Mouse (Mus musculus): Measurements from ENCODE around the gene Thnsl2.

The Thnsl2 gene

DNA sequence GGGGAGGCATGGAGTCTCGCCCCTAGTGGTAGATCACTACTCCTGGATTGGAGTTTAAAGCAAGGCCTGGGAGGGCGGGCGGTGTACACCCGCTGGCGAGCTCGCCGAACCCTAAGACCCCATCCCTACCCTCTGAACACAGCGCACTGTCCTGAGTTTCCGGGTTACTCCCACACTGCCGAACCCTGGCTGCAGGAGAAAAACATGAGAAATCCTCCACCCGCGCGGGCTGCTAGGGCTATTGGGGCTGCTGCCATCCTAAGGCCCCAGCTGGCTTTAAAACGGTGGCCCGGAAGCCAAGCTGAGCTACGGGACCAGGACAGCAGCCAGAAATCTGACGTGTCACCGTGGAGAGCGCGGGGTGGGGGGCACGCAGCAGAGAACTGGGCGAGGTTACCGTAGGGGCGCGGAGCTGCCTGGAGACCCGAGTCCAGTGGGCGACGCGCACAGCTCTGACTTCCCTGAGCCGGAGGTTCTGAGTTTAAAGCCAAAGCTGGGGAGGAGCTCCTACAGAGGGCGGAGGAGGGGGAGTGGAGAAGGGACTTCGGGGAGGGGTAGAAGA, at the start of gene Thnsl2:
Gene Thnsl2 (minus strand): TSS at position 546 of the 562 bp plus-strand sequence.
- peak; percentile 77 for DNase-seq (ENCODE audit: low spot score)

DNA sequence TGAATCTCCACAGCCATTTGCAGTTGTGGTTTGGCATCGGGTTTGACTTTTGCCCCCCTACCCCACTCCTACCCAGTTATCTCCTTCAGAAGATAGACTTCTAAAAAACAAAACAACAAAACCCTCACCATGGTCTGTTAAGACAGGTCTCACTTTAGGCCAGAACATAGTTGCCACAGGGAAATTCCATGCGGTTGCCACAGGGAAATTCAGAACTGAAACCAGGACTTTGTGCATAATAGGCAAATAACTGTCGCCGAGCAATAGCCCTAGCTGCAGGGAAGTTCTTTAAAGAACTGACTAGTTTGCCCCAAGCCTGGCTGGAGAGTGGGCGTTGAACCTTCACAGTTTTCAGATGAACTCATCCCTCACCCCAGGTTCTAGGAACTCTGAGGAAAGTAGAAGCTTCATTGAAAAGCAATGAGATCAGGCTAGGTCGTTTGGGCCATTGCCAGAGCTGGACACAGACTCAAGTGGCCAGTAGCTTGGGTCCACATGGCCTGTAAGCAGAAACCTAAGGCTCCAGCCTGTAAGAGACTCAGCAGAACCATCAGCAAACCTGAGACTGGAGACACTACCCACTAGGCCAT, 49.0 kb upstream of the Thnsl2 start:
- DNase-seq (ENCODE audit: low spot score) = no peak

DNA sequence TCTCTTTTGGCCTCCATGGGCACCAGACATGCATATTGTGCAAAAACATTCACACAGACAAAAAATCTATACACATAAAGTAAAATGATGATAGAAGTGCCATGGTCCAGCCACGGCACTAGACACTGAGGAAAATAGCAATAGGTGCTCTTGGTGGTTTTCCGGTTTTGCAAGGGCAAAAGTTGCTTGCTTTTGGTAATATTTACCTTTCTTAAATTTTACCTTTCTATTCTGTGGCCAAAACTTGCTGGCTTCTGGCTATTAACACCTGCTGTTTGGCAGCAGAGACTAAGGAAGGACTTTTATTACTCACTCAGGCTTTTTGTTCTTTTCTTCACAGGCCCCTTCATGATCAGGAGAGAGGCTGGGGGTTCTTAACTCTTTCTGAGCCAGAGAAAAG, 46.3 kb upstream of the Thnsl2 start:
- DNase-seq (ENCODE audit: low spot score) = no peak

DNA sequence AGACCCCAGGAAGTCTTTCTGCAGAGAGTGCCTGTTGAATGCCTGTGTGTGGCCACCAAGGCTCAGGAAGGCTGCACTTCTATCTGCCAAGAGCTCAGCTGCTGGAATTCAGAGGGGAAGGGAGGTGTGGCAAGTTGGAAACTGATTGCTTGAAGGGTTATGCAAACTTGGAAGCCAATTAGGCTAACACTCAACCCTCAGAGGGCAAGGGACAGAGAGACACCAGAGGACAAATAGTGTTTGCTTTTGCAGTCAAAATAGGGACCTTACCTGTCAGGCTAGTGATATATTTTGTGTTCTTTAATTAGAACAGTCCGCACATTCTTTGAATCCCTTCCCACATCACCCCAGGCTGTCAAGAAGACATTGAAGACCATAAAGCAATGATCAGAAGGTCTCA, 45.3 kb upstream of the Thnsl2 start:
- no peak for DNase-seq (ENCODE audit: low spot score)

DNA sequence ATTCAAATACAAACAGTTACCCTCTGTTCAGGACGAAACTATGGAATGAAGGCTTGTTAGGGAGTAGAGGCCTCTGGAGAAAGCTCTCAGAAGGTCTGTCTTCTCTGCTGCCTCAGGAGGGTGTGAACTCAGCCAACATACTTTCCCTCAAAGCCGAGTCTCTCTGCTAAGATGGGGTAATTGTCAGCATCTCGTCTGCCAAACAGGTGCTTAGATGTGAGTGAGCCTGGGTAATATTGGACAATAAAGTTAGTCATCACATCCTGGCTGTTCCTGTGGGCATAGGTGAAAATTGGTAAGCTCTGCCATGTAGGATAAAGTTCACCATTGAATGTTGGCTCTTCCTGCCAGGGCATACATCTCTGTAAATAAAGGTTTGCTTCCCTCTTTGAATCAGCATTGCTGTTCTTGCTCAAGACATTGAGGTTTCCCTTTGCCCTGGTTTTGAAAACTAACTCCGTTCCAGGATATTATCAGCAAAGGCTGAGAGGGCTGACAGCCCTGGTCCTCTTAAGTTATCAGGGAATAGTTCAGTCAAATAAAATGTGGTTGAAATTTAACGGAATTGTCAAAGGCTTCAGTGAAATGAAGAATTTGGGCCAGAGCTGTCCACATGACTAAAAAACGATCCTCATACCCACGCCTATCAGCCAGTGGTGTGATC, 40.8 kb upstream of the Thnsl2 start:
- no peak for DNase-seq (ENCODE audit: low spot score)

DNA sequence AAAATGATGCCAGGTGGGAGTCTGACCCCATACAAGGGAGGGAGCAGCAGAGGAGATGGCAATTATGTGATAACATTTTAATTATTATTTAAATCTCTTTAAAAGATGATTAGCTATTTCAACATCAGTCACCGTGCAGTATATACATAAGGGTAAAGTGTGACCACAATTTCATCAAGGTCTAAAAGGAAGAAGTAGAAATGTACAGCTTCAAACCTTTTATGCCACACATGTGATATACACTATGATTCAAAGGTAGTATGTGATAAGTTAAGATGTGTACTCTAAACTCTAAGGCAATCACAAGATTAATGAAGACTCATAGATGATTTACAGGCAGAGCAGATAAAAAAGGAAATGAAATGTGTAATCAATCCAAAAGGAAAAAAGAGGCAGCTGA, 36.4 kb upstream of the Thnsl2 start:
- DNase-seq (ENCODE audit: low spot score) = no peak

DNA sequence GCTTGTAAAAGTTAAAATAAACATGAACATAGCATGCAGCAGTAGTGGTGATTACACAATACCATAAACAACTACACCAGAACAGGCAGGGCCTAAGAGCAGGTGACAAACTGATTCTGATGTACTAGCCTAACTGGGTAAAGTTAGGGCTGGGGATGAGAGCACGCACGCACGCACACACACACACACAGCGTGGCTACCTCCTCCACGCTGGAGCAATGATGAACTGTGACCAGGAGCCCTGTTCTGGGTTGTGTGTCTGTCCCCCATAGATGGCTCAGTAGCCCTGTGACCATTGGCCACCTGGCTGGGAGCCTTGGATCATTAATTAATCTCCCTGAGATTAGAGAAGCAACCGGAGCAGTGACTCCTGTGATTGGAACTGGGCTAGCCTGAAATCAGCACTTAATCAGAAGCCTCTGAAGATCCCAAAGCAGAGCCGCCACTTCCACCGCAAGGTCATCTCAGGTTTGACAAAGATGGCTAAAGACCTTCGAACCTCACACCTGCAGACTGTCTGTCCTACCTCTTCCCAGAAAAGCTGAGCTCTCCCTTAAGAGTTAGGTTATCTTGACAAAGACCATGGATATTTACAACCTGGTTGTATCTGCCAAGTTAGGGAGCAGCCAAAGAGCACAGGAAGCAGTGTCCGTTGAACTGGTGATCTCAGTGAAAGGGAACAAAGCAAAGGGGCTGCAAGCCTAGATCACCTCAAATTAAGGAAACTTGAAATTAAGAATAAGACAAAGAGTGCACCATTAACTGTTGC, 28.8 kb upstream of the Thnsl2 start:
- DNase-seq (ENCODE audit: low spot score) = no peak

DNA sequence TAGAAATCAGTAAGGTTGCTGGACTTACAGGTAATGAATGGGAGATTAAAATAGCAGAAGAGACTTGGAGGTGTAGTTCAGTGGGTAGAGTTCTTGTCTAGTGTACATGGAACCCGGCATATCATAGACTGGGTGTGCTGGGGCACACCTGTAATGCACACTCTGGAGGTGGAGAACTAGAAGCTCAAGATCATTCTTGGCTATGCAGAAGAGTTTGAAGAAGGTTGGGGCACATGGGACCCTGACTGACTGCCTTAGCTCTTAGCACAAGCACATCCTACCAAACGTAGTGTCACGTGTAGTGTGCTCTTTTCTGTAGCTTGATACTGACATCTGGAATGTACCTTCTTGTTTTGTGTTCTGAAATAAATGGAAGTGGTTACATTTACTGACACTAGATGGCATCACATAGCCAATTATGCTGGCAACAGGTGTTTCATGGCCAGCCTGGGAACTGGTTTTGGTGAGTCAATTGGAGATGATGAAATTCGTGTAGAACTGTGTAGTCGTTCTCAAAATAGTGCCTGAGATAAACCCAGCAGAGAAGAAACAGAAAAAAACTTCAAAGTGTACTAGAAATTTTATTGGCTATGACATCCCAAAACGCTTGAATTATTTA, 22.4 kb upstream of the Thnsl2 start:
- DNase-seq (ENCODE audit: low spot score) = peak; percentile 33

DNA sequence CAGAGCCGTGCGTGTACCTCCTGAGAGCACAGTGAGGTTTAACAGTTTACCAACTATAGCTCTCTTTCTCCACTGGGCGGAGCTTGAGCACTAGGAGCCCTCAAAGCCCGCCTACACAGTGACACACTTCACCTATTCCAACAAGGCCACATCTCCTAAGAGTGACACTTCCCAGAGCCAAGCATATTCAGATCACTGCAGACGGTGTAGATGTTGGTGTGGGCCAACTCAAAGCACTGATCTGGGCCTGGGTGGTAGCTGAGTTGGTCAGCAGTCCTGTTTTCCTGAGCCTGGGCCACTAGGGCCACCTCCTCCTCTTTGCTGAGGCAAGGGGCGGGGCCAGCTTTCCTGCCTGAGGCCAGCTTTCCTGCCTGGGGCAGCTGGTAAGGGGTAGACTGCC, 20.2 kb upstream of the Thnsl2 start:
- DNase-seq (ENCODE audit: low spot score) = peak; percentile 48

DNA sequence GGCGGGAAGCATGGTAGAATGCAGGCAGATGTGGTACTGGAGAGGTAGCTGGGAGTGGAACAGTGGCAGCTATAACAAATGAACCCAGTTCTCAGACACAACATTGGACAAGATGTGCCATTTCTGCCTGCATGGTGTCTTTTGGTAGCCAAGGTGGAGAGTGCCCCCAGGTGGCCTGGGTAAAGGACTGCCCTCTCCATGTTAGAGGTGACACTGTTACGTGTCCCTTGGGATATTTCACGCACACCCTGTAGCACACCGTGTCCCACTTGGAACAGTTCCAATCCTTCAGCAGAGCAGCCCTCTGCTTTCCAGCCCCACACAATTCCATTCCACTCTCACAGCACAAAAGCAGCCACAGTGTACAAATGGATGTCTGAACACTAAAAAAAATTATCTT, 18.0 kb upstream of the Thnsl2 start:
- no peak for DNase-seq (ENCODE audit: low spot score)

DNA sequence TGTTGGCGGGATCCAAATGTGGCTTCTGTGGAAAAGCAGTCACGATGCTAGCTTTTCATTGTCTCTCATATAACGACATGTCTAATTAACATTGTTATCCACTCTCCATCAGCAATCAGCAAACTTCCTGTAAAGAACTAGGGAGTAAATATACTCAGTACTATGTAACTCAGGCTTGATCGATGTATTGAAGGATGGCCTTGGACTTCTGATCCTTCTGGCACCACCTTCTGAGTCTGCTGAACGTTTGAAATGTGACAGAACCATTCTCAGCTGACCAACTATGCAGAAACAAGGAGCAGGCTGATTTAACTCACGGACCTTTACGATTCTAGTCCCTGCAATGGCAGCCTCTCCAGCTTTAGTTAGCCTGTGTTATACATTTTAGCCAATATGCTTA, 17.1 kb upstream of the Thnsl2 start:
- no peak for DNase-seq (ENCODE audit: low spot score)

DNA sequence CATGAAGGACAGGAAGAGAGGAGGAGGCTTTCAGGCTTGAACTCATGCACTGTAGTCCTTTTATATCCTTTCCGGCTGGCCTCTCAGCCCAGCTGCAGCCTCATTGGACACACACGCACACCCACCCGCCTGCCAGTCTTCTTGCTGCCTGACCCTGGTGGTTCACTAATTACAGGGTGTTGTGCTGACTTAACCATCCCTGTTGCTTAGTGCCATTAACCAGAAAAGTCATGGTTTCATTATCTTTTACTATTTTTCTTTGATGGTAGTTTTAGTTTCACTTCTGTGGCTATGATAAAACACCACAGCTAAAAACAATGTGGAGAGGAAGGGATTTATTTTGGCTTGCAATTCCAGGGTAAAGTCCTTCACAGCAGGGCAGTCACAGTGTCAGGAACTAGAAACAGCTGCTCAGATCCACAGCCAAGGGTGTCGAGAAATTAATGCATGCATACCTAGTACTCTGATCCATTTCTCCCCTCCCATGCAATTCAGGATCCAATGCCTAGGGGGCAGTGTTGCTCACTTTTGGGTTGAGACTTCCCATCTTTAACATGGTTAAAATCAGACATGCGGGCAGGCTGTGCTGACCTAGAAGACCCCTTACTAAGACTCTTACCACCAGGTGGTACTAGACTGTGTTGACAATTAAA, 12.6 kb upstream of the Thnsl2 start:
- no peak for DNase-seq (ENCODE audit: low spot score)

DNA sequence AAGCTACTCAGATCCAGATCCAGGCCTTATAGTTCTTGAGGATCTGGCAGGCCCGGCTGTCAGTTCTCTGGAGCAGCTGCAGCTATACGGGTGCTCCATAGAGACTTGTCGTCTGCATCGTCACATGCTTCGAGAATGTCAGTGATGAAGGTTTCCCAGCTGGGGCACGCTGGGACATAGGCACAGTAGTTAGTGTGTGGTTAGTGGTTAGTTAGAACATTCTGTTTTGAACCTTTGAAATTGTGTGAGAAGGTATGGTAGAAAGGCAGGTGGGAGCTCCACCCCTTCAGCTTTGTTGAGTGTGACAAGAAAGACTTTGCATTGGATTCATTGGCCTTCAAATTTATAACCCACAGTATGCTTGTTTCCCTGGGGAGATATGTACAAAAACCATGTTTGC, 10.6 kb upstream of the Thnsl2 start:
- DNase-seq (ENCODE audit: low spot score) = no peak

DNA sequence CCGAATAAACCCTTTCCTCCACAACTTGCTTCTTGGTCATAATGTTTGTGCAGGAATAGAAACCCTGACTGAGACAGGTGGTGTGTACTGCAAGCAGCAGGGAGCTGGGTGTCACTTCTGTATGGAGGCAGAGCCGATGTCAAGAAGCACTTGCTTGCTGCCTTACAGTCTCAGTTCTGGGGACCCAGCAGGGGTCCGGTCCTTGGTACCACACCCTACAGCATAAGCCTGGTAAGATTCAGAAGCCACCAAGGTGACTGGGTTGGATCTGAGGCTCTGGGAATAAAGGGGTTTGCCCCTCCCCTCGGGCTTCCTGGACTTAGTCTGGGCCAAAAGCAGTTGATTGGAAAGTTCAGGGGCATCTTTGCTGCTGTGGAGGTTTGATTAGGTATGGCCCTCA, 9.2 kb upstream of the Thnsl2 start:
- no peak for DNase-seq (ENCODE audit: low spot score)

DNA sequence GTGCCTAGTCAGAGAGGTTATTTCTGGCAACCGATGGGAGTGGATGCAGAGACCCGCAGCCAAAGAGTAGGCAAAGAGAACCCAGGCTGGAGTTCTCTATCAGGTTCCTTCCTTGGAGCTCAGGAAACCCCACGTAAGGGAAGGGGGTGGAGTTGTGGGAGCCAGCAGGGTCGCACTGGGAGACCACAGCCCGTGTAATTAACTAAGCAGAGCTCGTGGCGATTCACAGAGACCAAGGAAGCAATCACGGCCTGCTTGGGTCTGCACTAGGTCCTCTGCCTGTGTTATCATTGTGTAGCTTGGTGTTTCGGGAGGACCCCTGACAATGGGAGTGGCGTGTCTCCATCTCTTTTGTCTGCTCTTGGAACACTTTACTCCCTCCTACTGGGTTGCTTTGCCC, 6.9 kb upstream of the Thnsl2 start:
- DNase-seq (ENCODE audit: low spot score) = no peak

DNA sequence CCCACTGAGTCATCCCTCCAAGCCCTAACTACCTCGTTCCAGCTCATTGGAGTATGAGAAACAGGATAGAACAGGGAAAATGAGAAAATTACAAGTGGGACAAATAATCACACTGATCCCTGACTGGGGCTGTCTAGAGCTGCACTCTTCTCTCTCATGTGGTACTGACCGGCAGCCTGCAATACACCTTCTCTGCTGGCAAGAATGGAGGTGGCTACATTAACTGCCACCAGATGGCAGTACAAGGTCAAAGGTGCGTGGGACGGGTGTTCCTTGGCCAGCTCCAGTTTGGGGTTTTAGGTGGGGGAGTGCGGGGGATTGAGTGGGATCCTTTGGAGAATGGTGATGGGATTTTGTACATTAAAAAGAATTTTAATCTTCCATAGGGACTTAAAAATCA, 5.3 kb upstream of the Thnsl2 start:
- DNase-seq (ENCODE audit: low spot score) = peak; percentile 64

DNA sequence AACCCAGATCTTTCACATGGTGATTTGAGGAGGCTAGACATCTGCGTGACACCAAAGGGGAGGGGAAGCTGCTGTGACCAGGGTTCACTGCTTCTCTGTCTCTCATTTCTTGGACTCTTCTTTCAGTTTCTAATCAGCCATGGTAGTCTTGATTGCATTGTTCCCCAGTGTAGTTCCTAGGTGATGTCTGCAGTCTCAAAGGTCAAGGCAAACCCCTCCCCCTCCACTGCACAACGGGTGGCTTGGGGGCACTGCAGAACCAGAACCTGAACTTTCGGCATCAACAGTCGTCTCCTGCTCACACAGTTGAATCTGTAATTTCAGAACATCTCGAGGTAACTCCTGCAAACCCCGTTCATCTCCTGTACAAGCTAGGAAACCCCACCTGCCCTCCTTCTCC, 4.1 kb upstream of the Thnsl2 start:
- DNase-seq (ENCODE audit: low spot score) = no peak

DNA sequence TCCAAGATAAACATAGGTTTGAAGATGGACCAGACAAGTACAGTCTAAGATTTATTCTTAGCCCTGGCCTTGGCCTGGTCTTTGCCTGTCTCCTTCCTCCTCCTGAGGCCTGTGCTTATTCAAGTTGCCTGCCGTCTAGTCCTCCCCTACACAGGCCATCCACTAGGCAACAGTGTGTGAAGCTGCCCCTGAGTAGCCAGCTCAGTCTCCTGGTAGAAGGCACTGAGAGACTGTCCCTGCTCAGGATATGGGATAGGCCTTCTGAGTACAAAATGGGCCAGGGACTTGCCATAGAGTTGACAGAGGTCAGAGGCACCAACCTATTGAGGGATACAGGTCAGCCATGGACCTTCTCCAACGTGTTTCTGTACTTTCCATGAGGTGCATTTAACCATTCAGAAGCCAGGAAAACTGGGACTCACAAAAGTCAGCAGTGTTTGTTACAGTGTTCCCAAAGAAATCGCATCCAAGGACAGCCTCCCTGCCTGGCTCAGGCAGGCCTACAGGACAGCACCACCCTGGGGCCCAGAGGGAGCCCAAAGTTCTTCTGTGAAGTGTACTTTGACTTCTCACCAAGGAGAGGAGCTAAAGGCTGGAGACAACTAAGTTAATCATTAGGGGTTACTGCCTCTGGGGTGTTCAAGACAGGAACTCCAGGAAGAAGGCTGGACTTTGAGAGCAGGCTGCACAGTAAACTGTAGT, 1.2 kb upstream of the Thnsl2 start:
- DNase-seq (ENCODE audit: low spot score) = no peak

DNA sequence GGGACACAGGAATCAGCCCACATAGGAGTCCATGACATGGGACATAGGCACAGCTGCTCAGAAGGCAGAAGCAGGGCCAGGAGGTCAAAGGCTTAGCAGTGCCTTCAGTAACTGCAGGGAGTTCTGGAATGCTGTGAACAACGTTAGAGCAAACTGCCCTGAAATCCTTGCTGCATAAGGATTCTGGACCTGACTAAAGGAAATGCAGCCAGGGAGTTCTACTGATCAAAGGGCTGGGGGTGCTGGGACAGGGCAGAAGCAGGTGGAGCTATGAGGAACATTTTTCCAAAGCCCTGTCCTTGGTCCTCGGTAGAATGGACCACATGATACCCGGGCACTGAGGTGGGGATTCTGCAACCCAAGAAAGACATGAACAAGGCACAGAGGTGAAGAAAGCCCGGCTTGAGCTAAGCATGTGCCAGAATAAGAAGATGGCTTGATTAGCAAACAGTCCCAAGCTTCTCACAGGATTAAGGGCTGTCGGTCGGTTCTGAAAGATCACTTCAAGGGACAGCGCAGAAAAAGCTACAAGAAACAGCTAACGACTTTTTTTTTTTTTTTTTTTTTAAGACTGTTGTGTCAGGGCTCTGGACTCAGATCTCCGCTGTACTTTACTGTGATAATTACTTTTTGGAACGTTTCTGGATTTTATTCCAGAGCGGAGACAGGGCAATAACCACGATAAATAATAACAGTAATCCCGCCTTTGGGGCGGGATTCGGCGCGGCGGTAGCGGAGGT, 915 bp downstream of the Thnsl2 start:
- DNase-seq (ENCODE audit: low spot score) = no peak

DNA sequence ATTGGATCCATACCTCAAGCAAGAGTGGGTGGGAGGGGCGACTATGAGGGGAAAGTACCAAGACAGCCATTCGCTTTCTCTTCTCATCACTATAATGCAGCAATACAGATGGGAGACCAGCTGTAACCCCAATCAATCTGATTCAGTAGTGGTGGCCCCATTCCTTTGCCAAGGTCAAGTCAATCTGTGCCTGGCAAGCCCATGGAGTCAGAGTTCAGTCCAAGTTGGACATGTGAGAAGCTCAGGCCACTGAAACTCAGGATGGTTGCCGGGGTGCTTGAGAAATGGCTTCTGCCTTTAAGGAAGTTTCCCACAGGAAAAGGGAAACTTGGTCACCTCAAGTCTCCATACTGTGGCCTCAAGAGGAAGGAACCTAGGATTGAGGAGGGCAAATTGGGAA, 9.2 kb downstream of the Thnsl2 start:
- no peak for DNase-seq (ENCODE audit: low spot score)

DNA sequence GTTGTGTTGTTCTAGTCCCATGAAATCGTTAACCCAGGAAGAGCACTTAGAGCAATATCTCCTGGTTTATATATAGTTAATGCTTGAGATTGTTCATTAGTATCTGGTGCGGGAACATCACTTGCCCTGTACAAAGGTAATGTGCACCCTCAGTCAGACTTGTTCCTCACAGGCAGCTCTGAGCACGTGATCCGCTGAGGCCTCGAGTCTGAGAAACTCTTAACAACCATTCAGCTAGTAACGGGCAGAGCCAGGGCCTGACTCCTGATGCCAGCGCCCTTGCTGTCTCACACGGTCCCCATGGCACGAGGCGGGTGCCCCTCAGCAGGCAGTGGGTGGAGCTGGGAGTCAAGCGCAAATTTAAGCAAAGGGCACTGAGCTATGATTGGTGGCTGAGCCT, 10.7 kb downstream of the Thnsl2 start:
- DNase-seq (ENCODE audit: low spot score) = no peak

Data from testis, postnatal 10 days (tissue).